Mouse (Mus musculus): ENCODE results near the gene Slc39a9.

Gene Slc39a9

DNA sequence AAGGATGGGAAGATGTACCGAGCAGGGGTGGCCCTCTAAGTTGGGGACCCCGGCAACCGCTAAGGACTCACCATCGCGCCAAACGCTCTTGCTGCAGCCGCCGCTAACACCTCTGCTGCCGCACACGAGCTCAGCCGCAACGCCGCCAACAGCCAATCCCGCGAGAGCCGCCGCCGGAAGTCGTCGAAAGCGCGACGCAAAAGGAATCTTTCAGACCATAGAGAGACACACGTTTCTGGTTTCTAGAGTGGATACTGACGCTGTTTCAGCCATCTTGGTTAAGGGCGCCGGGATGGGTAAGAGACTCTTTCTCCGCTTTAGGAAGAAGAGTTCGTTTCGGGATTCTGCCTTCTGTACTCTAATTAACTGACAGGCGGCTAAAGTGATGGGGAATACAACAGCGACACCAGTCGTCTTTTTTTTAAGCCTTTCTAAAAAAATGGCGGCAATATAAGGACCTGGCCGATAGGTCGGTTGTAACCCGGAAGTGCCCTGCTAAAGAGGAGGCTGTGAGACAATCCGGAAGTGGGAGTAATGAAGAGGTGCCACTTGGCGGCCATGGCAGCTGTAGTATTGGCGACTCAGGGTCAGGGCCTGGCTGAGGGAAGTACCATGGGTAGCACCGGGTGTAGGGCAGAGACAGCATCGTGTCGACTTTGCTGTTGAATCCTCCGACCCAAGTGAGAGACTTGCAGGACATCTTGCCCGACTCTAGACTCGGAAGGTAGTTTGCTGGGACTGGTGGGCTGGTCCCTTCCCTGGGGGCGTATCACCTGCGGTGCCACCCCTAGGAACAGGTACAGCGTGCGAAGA, at the start of gene Slc39a9, which contains the start of gene Erh:
Gene Slc39a9 (plus strand): TSS at position 191 of the 813 bp plus-strand sequence.
Gene Erh (minus strand): TSS at position 649 of the 813 bp plus-strand sequence.
- DNase-seq (ENCODE audit: low spot score): peak; percentile 85

GRCm38 (mm10) chr12:80594141-80594540, 49.5 kb upstream of the Slc39a9 start:
- DNase-seq (ENCODE audit: low spot score): no peak

- no peak for DNase-seq (ENCODE audit: low spot score)
Measured at GRCm38 (mm10) chr12:80594781-80595180, 48.9 kb upstream of the Slc39a9 start.

- no peak for DNase-seq (ENCODE audit: low spot score)
Measured at GRCm38 (mm10) chr12:80595566-80595965, 48.1 kb upstream of the Slc39a9 start.

GRCm38 (mm10) chr12:80595968-80596367, 47.7 kb upstream of the Slc39a9 start:
- DNase-seq (ENCODE audit: low spot score): no peak

DNA sequence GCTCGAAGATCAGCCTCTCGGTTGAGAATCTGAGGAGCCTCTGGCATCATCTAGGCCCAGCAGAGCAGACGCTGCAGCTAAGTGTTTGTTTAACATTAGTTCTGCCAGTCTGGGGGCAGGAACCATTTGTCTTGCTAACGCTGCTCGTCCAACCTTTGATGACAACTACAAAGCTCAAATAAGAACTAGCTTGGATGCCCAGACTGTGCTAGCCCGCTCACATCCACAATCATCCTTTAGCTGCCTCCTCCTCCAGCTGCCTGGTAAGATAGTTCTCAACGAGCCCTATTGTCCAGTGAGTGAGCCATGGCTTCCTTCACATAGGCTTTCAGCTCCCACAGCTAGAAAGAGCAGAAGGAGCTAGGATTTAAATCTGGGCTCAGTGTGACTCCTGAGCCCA, 45.4 kb upstream of the Slc39a9 start:
- DNase-seq (ENCODE audit: low spot score): no peak

GRCm38 (mm10) chr12:80598756-80599155, 44.9 kb upstream of the Slc39a9 start:
- DNase-seq (ENCODE audit: low spot score): peak; percentile 47

DNA sequence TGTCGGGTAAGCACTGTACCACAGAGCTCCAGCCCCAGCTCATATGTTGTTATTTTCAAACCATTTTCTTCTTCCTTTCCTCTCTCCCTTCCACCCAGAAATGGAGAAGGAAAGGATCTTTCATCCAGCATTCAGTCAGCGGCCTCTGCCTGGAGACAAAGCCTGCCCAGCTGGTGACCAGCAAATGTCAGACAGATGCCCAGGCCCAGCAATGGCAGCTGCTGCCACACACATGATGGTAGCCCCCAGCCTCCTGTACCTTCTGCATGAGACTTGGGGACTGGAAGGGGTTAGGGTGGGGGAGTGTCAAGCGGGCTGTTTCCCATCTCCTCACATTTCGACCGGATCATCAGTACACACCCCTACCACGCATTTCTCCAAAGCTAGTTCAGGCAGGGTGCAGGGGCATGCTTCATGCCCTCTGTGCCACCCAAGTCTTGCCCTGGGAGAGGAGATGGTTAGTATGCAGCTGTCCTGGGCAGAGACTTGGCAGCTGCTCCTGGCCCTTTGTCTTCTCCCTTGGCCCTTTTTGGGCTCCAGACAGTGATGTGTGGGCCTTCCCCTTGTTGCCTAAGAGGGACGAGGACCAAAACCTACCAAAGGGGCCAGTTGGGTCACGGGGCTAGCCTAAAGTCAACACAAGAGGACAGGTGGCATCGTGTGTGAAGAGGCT, 42.0 kb upstream of the Slc39a9 start:
- DNase-seq (ENCODE audit: low spot score): no peak

DNA sequence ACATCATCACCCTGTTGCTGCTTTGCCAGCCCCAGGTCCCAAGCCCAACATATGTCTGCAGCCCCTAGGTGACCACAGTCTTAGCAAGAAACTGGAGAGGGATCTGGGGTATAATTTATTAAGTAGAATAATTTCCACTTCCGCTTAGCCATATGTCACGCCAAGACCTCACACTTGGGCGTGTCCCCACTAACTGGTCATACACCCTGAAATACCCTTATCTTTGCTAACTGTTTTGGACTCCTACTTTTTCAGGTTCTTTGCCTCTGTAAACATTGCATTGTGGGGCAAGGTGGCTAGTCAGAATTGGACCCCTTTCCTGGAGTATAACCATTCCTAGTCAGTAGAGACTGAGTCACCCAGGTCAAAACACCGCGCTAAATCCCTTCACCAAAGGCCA, 41.3 kb upstream of the Slc39a9 start:
- no peak for DNase-seq (ENCODE audit: low spot score)

DNA sequence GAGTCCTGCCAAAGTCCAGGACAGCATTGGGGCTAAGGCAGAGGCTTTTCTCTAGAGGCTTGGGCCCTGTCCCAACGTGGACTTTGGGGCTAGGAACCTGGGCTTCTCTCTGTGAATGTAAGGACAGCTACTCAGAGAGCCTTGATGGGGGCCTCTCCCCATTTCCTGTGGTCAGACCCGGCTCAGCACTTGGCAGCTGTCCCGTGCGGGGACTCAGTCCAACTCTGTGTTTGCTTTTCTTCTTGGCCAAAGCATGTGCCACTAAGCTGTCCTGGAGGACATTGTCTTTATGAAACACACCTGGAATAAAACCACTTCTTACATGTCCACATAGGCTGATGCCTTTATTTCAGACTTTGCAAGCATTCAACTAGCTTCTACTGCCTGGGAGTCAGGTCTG, 40.1 kb upstream of the Slc39a9 start:
- DNase-seq (ENCODE audit: low spot score): peak; percentile 55

GRCm38 (mm10) chr12:80604218-80604617, 39.5 kb upstream of the Slc39a9 start:
- DNase-seq (ENCODE audit: low spot score): no peak

DNA sequence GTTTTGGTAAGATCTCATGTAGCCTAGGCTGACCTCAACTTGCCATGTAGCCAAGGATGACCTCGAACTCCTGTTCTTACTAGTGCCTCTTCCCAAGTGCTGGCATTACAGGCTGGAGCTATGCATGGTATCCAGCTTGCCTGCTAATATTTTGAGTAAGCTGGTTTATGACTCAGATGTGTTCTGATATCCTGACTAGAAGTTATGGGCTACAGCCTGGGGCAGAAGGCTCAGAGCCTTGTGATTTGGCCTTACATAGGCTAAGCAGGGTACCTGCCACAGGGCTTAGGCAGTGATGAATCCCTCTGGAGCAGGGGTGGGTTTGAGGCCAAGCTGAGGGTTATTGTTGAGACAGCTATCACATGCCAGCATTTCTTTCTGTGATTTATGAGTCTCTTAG, 35.1 kb upstream of the Slc39a9 start:
- no peak for DNase-seq (ENCODE audit: low spot score)

GRCm38 (mm10) chr12:80609928-80610327, 33.8 kb upstream of the Slc39a9 start:
- no peak for DNase-seq (ENCODE audit: low spot score)

DNA sequence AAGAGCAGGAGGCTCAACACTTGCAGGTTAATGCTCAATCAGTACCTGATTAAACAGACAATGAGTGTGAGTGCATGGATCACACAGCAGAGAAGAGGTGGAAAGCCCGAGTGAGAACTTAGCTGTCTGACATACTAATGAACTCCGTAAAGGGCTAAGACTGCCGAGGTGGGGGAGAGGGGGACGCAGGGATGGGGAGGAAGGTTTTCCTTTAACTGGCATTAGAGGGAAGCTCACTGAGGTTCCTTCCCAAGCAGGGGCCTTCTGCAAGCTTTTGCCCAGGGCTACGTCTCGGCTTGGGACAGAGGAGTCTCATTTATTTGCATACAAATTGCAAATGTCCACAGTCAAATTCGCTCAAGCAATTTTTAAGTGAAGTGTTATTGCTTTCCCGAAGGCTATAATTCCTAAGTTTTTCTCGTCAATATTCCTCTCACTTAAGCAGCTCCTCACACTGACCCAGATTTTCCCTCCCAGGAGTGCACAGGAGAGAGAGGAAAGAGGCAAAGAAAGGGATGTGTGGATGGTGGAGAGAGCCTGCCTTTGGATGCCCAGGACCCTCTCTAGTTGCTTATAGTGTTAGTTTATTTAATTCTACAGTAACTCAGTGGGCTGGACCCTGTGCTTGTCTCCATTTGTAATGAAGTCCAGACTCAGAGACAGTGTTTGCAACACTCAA, 31.4 kb upstream of the Slc39a9 start:
- DNase-seq (ENCODE audit: low spot score): no peak

DNA sequence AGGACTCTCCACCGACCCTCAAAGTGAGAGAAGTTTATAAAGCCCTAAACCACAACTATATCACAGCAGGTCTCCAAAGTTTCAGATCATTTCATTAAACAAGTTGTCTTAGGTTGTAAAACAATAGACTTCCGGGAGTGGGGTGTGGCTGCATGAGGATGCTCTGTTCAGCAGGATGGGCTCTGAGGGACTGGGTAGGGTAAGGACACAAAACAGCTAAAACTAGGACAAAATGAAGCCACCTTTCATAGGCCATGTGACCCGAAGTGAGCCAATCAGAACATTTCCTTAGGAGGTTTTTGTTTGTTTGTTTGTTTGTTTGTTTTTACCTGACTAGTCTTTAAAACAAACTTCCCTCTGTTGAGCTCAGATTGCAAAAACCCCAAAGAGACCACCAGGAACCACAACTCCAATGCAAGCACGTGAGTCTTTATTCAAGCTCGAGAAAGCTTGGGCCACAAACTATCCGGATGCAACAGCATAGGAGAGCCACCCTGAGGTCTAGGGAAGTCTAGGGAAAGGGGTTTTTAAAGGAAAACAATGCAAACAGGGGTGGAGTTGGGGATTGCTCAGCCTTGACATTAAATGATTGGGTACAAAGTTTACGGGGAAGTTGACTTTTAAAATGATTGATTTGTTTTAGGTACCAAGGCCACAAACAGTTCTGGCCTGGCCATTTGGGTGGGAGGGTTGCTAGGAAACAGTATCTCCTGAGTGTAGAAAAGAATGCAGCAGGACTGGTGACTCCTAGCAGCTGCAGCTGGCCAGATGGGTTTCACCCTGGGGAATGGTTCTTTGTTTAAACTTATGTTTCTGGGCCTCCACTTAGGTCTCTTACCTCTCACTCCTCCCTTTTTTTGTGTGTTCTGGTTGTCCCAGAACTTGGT, 28.1 kb upstream of the Slc39a9 start:
- no peak for DNase-seq (ENCODE audit: low spot score)

- DNase-seq (ENCODE audit: low spot score): no peak
Measured at GRCm38 (mm10) chr12:80620501-80620900, 23.2 kb upstream of the Slc39a9 start.

DNA sequence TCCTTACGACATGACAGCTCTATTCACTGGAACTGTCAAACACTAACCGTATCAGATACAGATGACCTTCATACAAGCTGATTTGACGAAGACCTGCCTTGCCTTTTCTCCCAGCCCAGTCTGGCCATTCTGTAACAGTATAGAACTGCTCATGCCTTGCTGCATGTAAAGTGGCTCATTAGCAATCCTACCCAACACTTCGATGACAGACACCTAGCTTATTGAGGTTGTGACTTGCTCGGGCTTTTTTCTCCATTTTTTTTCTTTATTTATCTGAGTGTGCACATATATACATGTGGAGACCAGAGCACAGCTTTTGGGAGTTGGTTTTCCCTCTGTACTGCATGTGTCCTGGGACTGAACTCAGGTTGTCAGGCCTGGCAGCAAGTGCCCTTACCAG, 11.9 kb upstream of the Slc39a9 start:
- no peak for DNase-seq (ENCODE audit: low spot score)

DNA sequence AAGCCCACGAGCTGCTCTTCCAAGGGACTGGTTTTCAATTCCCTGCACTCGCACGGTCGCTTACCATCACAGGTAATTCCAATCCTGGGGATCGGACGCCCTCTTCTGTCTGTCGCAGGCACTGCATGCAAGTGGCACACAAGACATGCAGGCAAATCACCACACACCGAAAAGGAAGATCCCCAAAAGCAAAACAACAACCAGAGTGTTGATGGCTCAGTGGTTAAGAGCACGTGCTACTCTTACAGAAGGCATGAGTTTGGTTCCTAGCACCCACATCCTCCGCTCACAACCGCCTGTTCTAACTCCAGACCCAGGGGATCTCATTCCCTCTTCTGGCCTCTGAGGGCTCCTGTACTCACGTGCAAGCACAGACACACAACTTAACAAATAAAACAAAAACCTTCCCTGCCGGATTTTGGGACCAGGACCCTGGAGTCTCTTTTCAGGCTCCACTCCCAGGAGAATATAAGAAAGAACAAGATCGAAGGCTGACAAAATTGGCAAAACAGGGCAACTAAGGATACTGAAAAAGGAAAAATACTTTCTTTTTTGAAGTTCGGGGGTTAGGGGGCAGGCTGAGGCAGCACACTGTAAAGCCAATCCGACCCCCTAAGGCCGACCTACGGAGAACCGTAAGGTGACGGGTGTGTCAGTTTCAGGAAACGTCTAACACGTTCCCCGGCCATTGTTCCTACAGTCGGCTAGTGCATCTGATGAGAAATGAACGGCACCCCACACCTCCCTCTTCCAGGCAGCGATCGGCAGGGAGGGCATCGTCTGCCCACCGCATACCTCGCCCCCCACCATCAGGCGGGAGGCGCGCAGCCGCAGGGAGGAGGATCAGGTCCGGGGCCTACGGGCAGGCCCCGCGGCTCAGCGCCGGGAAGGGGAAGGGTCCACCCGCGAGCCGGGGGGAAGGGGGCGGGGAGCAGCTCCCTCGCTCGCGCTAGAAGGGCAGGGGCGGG, 674 bp upstream of the Slc39a9 start:
- DNase-seq (ENCODE audit: low spot score): peak; percentile 50

GRCm38 (mm10) chr12:80644506-80644868, 804 bp downstream of the Slc39a9 start:
- no peak for DNase-seq (ENCODE audit: low spot score)

GRCm38 (mm10) chr12:80646377-80646776, 2.7 kb downstream of the Slc39a9 start:
- DNase-seq (ENCODE audit: low spot score): no peak

Data from ovary, postnatal 14 days (tissue).